In the genomic region with DNA sequence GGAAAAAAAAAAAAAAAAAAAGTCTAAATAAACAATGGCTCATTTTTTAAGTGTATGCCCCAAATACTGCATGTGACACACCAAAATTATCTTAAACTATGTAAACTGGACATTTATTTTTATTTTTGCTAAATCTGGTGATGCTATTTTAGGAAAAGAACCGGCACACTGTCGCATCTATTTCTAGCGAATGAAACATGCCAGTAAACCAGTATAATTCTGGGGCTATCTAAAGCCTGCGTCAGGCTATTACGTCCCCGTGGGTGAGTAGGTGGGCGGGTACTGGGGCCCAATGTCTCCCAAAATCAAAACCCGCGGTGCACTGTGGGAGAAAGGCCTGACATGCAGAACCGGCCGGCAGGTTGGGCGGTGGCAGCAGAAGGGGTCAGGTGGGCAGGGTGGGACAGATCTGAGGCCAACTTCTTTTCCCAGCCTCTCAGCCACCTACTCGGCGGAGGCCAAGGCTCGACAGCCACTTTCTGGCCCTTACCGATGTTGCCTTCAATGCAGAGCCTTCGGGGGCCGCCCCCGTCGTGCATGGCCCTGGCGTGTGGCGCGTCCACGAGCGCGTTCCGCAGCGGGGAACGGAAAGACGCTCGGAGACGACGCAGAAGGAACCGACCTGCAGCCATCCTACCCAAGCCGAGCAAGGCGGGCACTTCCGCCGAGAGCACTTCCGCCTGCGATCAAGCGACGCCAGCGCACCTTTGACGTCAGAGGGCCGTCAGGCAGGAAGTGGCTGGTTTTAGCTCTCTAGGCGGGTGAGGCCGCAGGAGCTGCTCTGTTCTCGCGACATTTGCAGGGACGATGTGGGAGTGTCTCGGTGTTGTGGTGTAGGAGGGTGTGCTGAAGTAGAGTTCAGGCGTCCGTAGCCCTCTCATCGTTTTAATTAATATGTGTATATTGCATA, we compare ENCODE assay signal across 8 mouse cellular contexts. TPM values are rescaled to one million over a fixed set of nuclear protein-coding genes. Genes with fewer than 3 reads are reported as not detected.
DNase-seq lines count a peak whose midpoint lies in the region; ATAC-seq and TF ChIP-seq lines count a peak whose summit lies in the region.

A gene (minus strand): TSS at position 712 of the 910 bp plus-strand sequence.

- DNase-seq in ES-E14 (ENCODE audit: low read depth, low spot score): peak; percentile 91
- peak; percentile 99 for DNase-seq in cerebellum, adult 11-12 months
- DNase-seq in heart, postnatal 25 days (ENCODE audit: low spot score): peak; percentile 96
- peak; percentile 97 to 98 for DNase-seq in layer of hippocampus, adult 18-20 months (ENCODE audit: low spot score in 2 of 2)
- DNase-seq in lung, adult 2 months: peak; percentile 97
- DNase-seq in thymus, adult 18-20 months: peak; percentile 98 to 99

- intact Hi-C loops in heart, postnatal 25 days (cut with DNase I): loop anchor here (5.0 kb wide), 1 partner anchor 49 kb away; a partner anchor contains a TSS

- no peaks in the 10 kb centered on the region for H3K9me3 ChIP-seq in ES-E14 (ENCODE audit: control insufficient read depth, insufficient read depth, low read depth, low read length)
- H3K9me3 ChIP-seq in forebrain, embryonic 15.5 days: no peaks in the 10 kb centered on the region

- peak within 1 kb of the TSS; percentile 72; the same call in 1 of the 2 replicates for H3K27ac ChIP-seq in ES-E14 (ENCODE audit: insufficient read depth, low read depth, low read length, poor library complexity, severe bottlenecking)
- H3K27ac ChIP-seq in forebrain, embryonic 15.5 days (replicated peaks): peak within 1 kb of the TSS; percentile 97

- peak; percentile 100 for ATAC-seq in forebrain, embryonic 15.5 days (replicated peaks)
- peak; percentile 96 for ATAC-seq in neutrophil, adult 5-6 weeks (ENCODE audit: extremely low read depth, insufficient number of reproducible peaks, low FRiP score, poor library complexity, severe bottlenecking)

- in situ Hi-C loops in ES-E14 (cut with MboI; ENCODE audit: low sequenced_read_pairs in 2 of 2, unreplicated experiment in 2 of 2): no loop called here

- WGBS in forebrain, embryonic 15.5 days: under 1% methylated on average over 54 of the region's 54 CpGs
- under 1% methylated on average over 54 of the region's 54 CpGs for WGBS in lung, adult 2 months

- peak; percentile 97 for TF ChIP-seq POLR2A in lung, adult 2 months (IDR thresholded peaks at IDR 0.05; ENCODE audit: borderline replicate concordance, extremely low read depth, low read depth, low read length)

- peak within 1 kb of the TSS; percentile 98 for H3K9ac ChIP-seq in ES-E14 (ENCODE audit: insufficient read depth, low read depth, low read length, poor library complexity, severe bottlenecking)
- H3K9ac ChIP-seq in forebrain, embryonic 15.5 days (replicated peaks): peak within 1 kb of the TSS; percentile 89

- H3K4me2 ChIP-seq in forebrain, embryonic 15.5 days (replicated peaks): peak within 1 kb of the TSS; percentile 74

- H3K27me3 ChIP-seq in forebrain, embryonic 15.5 days: no peaks in the 10 kb centered on the region

- peaks cover 0 to 3% of the 10 kb centered on the region in 2 experiments; a peak in 1 of 4 replicates for H3K4me1 ChIP-seq in ES-E14 (ENCODE audit: control insufficient read depth in 2 of 2, insufficient read depth in 2 of 2, low read length in 2 of 2, poor library complexity in 1 of 2)
- peaks cover 17% of the 10 kb centered on the region for H3K4me1 ChIP-seq in forebrain, embryonic 15.5 days
- peaks cover 15% of the 10 kb centered on the region for H3K4me1 ChIP-seq in lung, adult 2 months (ENCODE audit: control insufficient read depth, insufficient read depth, low read length)

- H3K36me3 ChIP-seq in ES-E14 (ENCODE audit: control insufficient read depth, insufficient read depth, low read length, poor library complexity, severe bottlenecking): no peaks in the 10 kb centered on the region
- H3K36me3 ChIP-seq in forebrain, embryonic 15.5 days: no peaks in the 10 kb centered on the region

- no peak for TF ChIP-seq CTCF in lung, adult 2 months (IDR thresholded peaks at IDR 0.05; ENCODE audit: insufficient read depth, low read length)

- peak within 1 kb of the TSS; percentile 83 to 99 for H3K4me3 ChIP-seq in ES-E14 (ENCODE audit: insufficient read depth in 1 of 2, low read depth in 1 of 2, low read length in 2 of 2, poor library complexity in 1 of 2, severe bottlenecking in 1 of 2)
- H3K4me3 ChIP-seq in forebrain, embryonic 15.5 days: peak within 1 kb of the TSS; percentile 92
- peak within 1 kb of the TSS; percentile 80 for H3K4me3 ChIP-seq in lung, adult 2 months (replicated peaks; ENCODE audit: extremely low read depth, low read depth, low read length)

TF ChIP-seq in ES-E14, 5 proteins besides CTCF, POLR2A, EP300 and RAD21:
- TF ChIP-seq CHD2 (IDR thresholded peaks at IDR 0.05; ENCODE audit: low read depth, low read length): peak; percentile 98
- TF ChIP-seq ZC3H11A (IDR thresholded peaks at IDR 0.05; ENCODE audit: borderline replicate concordance, low read depth, low read length): no peak
- no peak for TF ChIP-seq MAFK (IDR thresholded peaks at IDR 0.05; ENCODE audit: insufficient read depth, low read depth, low read length)
- peak; percentile 86 for TF ChIP-seq HCFC1 (IDR thresholded peaks at IDR 0.05; ENCODE audit: borderline replicate concordance, insufficient read depth, low read length)
- no peak for TF ChIP-seq ZNF384 (IDR thresholded peaks at IDR 0.05; ENCODE audit: low read depth, low read length)
TF ChIP-seq in ES-E14: peak in this region for 2.

RNA-seq across cellular contexts. Expression of the gene that starts here (rescaled TPM):
- 21.4 and 21.9 TPM in 2 replicates for total RNA-seq in ES-E14 (2012; rRNA removed)
- 71.2 and 72.2 TPM in 2 replicates for polyA plus RNA-seq in forebrain, embryonic 15.5 days (2015; fragmentation: Nextera tagmentation; extraction: Ambion mirVana)
- total RNA-seq in heart, postnatal 25 days (2021): 10 to 100 TPM; 32.8 to 35.2 TPM
- total RNA-seq in layer of hippocampus, adult 18-20 months (2021): 10 to 100 TPM; 28.2 to 33.3 TPM
- polyA plus RNA-seq in lung, adult 2 months (2012; rRNA removed): 54.9 and 55.5 TPM in 2 replicates
- 46.1 and 46.7 TPM in 2 replicates for total RNA-seq in neutrophil, adult 5-6 weeks (2017)

Comparison
In these comparisons a context has a peak if more than half of its experiments do, and no peak if none do; other contexts are left out.
1. Peak in every context shown above with its lines: DNase-seq, ATAC-seq, H3K4me3 ChIP-seq and H3K27ac ChIP-seq.